Mouse (Mus musculus) bone marrow macrophage, adult 2 months (primary cell): ENCODE measurements at regions not wholly inside any gene's neighbourhood (a gene's known extent, or its start where the extent isn't known, plus 50 kb on each side); places are given as distances from the start of the nearest gene placed in this dataset.
A peak's percentile ranks its signal among the peaks of the same experiment; 100 is the strongest.

Experiments
- H3K27ac ChIP-seq: 2 replicates; pipeline ENCODE4 v1.5.1; 2012; ENCODE audit warnings: low read depth, low read length; ENCODE audit not compliant: insufficient read depth
- H3K4me1 ChIP-seq: 2 replicates; pipeline ENCODE4 v1.6.1; 2012; ENCODE audit warnings: low read length; ENCODE audit not compliant: control insufficient read depth, insufficient read depth
- H3K4me3 ChIP-seq: 2 replicates; pipeline ENCODE4 v1.5.1; 2012; ENCODE audit warnings: mild to moderate bottlenecking, low read length, moderate library complexity; ENCODE audit not compliant: insufficient read depth
- CTCF ChIP-seq: IDR thresholded peaks from 2 replicates; pipeline ENCODE4 v1.5.1; 2012; ENCODE audit warnings: low read depth, mild to moderate bottlenecking, low read length, moderate library complexity
- POLR2A ChIP-seq: IDR thresholded peaks from 2 replicates; pipeline ENCODE4 v1.6.1; 2012; ENCODE audit warnings: mild to moderate bottlenecking, low read depth, low read length, borderline replicate concordance

DNA sequence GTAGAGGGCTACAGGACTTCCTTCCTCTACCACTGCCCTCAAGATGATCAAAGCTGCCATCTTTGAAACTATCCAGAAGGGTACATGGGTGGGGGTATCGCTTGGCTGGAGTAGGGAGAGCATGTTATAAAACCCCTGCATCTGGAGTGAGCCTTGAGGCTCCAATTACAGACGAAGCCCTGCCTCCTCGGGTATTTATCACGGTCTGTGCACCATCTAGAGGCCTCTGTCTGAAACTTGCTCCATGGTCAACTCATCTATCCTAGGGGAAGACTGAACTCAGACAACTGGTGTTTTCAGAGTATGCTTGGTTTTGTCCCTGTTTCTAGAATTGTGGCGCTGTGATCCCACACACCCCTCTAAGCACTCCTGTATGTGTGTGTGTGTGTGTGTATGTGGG is 59.7 kb upstream of the Dapl1 start:
- no peak for TF ChIP-seq POLR2A
- no peak for TF ChIP-seq CTCF
- Histone ChIP-seq H3K4me3 (no peak overlapping the region), H3K4me1 (peaks cover 17% of the 10 kb centered on the region), H3K27ac (no peak overlapping the region)

GRCm38 (mm10) chr2:59425876-59426275 is 58.6 kb upstream of the Dapl1 start:
- no peak overlapping the region for H3K4me3 ChIP-seq
- TF ChIP-seq POLR2A (no peak), CTCF (no peak)
- H3K4me1 ChIP-seq, result peaks cover 17% of the 10 kb centered on the region
- H3K27ac ChIP-seq, result peak overlapping the region; percentile 46; the same call in 1 of the 2 replicates

DNA sequence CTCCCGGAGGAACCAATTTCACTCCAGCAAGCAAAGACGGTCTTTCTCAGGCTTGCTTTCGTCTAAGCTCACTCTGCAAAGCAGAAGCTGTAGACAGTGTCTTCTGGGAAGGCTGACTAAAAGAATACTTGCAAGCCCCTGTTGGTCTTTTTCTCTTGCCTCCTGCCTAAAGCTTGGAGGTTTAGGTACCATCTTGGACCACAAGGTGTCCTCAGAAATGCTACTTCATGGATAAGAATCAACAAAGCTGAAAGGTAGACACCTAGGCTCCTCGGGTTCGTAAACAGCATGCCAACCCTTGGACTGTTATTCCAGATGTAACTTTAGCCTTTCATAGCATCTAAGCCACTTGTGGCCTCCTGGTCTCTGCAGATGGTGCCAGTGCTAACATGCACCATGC is 53.0 kb upstream of the Dapl1 start:
- no peak overlapping the region for H3K27ac ChIP-seq
- no peak for TF ChIP-seq CTCF
- peaks cover 3% of the 10 kb centered on the region for H3K4me1 ChIP-seq
- no peak overlapping the region for H3K4me3 ChIP-seq

- TF ChIP-seq CTCF (no peak), POLR2A (no peak)
- Histone ChIP-seq H3K27ac (no peak overlapping the region), H3K4me1 (peaks cover 3% of the 10 kb centered on the region), H3K4me3 (no peak overlapping the region)
Observed at GRCm38 (mm10) chr2:59431867-59432266, 52.6 kb upstream of the Dapl1 start.
